Mouse (Mus musculus) embryonic facial prominence, embryonic 15.5 days (tissue): ENCODE measurements at regions not wholly inside any gene's neighbourhood (a gene's known extent, or its start where the extent isn't known, plus 50 kb on each side); places are given as distances from the start of the nearest gene placed in this dataset.

Experiments used
- ATAC-seq: fragments of 200-750 bp; cut with Nextera tagmentation; 2 replicates; pipeline ENCODE4 v1.8.0; 2017; ENCODE audit warnings: low read depth, moderate TSS enrichment; ENCODE audit not compliant: insufficient number of reproducible peaks, low FRiP score, low TSS enrichment
- H3K27ac ChIP-seq: fragments of 300-500 bp; sonication (generic); replicated peaks from 2 replicates; pipeline ENCODE4 v1.5.1; 2015; ENCODE audit warnings: mild to moderate bottlenecking, inconsistent platforms
- H3K27me3 ChIP-seq: fragments of 300-500 bp; sonication (generic); 2 replicates; pipeline ENCODE4 v1.6.1; 2015; ENCODE audit warnings: inconsistent platforms
- H3K36me3 ChIP-seq: fragments of 300-500 bp; sonication (generic); 2 replicates; pipeline ENCODE4 v1.6.1; 2015; ENCODE audit warnings: mild to moderate bottlenecking, inconsistent platforms
- H3K4me1 ChIP-seq: fragments of 300-500 bp; sonication (generic); 2 replicates; pipeline ENCODE4 v1.6.1; 2015; ENCODE audit warnings: inconsistent platforms
- H3K4me2 ChIP-seq: fragments of 300-500 bp; sonication (generic); replicated peaks from 2 replicates; pipeline ENCODE4 v1.6.1; 2015; ENCODE audit warnings: mild to moderate bottlenecking, inconsistent platforms
- H3K4me3 ChIP-seq: fragments of 300-500 bp; sonication (generic); replicated peaks from 2 replicates; pipeline ENCODE4 v1.5.1; 2015; ENCODE audit warnings: mild to moderate bottlenecking, inconsistent platforms
- H3K9ac ChIP-seq: fragments of 300-500 bp; sonication (generic); 2 replicates; pipeline ENCODE4 v1.6.1; 2015; ENCODE audit warnings: inconsistent platforms
- H3K9me3 ChIP-seq: fragments of 300-500 bp; sonication (generic); replicated peaks from 2 replicates; pipeline ENCODE4 v1.6.1; 2016; ENCODE audit warnings: inconsistent platforms
- WGBS: fragments of 180-500 bp; shearing (Covaris S2); methylation state at CpG from one replicate; pipeline ENCODE4 v1.1.7; 2015; 5-methylcytosine and 5-hydroxymethylcytosine counted together

GRCm38 (mm10) chr6:126353346-126353745, 181.9 kb downstream of the Kcna5 start:
- H3K36me3 ChIP-seq, result no peaks in the 10 kb centered on the region
- WGBS, result 24% methylated on average over 2 of the region's 2 CpGs
- H3K27me3 ChIP-seq, result no peaks in the 10 kb centered on the region
- no peaks in the 10 kb centered on the region for H3K9me3 ChIP-seq
- H3K27ac ChIP-seq, result no peak overlapping the region
- H3K9ac ChIP-seq, result no peak overlapping the region
- no peak overlapping the region for H3K4me3 ChIP-seq
- ATAC-seq, result no peak
- H3K4me1 ChIP-seq, result no peaks in the 10 kb centered on the region
- no peak overlapping the region for H3K4me2 ChIP-seq

GRCm38 (mm10) chr6:126350476-126350875, 183.8 kb upstream of the Ntf3 start:
- H3K4me2 ChIP-seq, result no peak overlapping the region
- 67% methylated on average over 2 of the region's 2 CpGs for WGBS
- no peaks in the 10 kb centered on the region for H3K9me3 ChIP-seq
- peaks cover 13% of the 10 kb centered on the region; the same call in 1 of the 2 replicates for H3K4me1 ChIP-seq
- no peak overlapping the region for H3K27ac ChIP-seq
- H3K36me3 ChIP-seq, result no peaks in the 10 kb centered on the region
- no peak overlapping the region for H3K4me3 ChIP-seq
- ATAC-seq, result no peak
- H3K9ac ChIP-seq, result no peak overlapping the region
- H3K27me3 ChIP-seq, result no peaks in the 10 kb centered on the region

DNA sequence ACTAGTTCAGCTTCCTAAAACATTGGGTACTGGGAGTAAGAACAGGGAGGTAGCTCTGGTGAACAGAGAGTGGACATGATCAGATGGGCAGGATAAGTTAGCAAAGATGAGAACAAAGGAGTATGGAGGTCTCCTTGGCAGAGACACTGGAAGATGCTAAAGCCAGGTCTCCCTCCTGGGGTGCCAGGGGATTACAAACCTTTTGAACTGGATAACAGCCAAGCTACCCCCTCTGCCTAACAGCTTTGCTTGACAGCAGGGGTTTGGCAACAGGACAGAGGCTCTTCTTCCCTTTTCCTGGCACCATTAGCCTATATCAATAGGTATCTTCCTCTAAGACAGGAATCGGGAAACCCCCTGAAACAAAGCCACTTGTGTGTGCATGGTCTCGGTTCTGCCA, 183.2 kb upstream of the Ntf3 start:
- WGBS, result 28% methylated on average over 2 of the region's 2 CpGs
- no peak overlapping the region for H3K9ac ChIP-seq
- no peak overlapping the region for H3K4me3 ChIP-seq
- no peaks in the 10 kb centered on the region for H3K27me3 ChIP-seq
- peaks cover 13% of the 10 kb centered on the region; the same call in 1 of the 2 replicates for H3K4me1 ChIP-seq
- H3K36me3 ChIP-seq, result no peaks in the 10 kb centered on the region
- H3K27ac ChIP-seq, result no peak overlapping the region
- H3K9me3 ChIP-seq, result no peaks in the 10 kb centered on the region
- no peak for ATAC-seq
- H3K4me2 ChIP-seq, result no peak overlapping the region

- Histone ChIP-seq H3K27ac (no peak overlapping the region), H3K9ac (no peak overlapping the region), H3K4me1 (peaks cover 13% of the 10 kb centered on the region; the same call in 1 of the 2 replicates), H3K4me2 (no peak overlapping the region), H3K4me3 (no peak overlapping the region), H3K9me3 (no peaks in the 10 kb centered on the region), H3K27me3 (no peaks in the 10 kb centered on the region), H3K36me3 (no peaks in the 10 kb centered on the region)
- ATAC-seq, result no peak
- 59% methylated on average over 5 of the region's 5 CpGs for WGBS
Observed at GRCm38 (mm10) chr6:126345221-126345620, 178.5 kb upstream of the Ntf3 start.

DNA sequence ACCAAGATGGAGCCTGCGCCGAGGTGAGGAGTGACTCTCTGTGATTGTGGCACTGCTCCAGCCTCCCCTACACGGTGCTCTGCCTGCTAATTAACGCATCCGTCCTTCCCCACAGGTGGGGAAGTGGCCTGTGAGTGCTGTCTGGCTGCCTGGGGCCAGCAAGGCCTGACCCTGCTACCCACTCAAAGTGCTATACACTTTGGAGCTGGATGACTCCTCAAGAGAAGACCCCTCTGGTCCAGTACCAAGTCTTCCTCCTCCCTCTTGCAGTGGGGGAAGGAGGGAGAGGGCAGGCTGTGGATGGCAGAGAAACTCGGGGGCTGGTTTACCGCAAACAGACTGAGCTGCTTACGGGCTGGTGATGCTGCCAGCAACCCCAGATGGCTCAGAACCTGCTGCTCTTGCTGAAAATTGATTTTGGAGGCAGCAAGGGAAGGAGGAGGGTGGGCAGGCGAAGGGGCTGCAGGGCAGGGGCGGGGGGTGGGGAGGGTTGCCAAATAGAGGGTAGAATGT, 173.4 kb upstream of the Ntf3 start:
- no peaks in the 10 kb centered on the region for H3K4me1 ChIP-seq
- H3K27ac ChIP-seq, result no peak overlapping the region
- H3K9ac ChIP-seq, result no peak overlapping the region
- H3K27me3 ChIP-seq, result no peaks in the 10 kb centered on the region
- H3K36me3 ChIP-seq, result no peaks in the 10 kb centered on the region
- no peak overlapping the region for H3K4me3 ChIP-seq
- WGBS, result 50% methylated on average over 10 of the region's 10 CpGs
- ATAC-seq, result no peak
- H3K9me3 ChIP-seq, result no peaks in the 10 kb centered on the region
- no peak overlapping the region for H3K4me2 ChIP-seq

GRCm38 (mm10) chr6:126337711-126338110, 171.0 kb upstream of the Ntf3 start:
- no peak overlapping the region for H3K9ac ChIP-seq
- H3K36me3 ChIP-seq, result no peaks in the 10 kb centered on the region
- no peak for ATAC-seq
- H3K27me3 ChIP-seq, result no peaks in the 10 kb centered on the region
- H3K4me1 ChIP-seq, result no peaks in the 10 kb centered on the region
- H3K4me2 ChIP-seq, result no peak overlapping the region
- no peak overlapping the region for H3K27ac ChIP-seq
- H3K4me3 ChIP-seq, result no peak overlapping the region
- WGBS, result 84% methylated on average over 8 of the region's 8 CpGs
- H3K9me3 ChIP-seq, result no peaks in the 10 kb centered on the region

DNA sequence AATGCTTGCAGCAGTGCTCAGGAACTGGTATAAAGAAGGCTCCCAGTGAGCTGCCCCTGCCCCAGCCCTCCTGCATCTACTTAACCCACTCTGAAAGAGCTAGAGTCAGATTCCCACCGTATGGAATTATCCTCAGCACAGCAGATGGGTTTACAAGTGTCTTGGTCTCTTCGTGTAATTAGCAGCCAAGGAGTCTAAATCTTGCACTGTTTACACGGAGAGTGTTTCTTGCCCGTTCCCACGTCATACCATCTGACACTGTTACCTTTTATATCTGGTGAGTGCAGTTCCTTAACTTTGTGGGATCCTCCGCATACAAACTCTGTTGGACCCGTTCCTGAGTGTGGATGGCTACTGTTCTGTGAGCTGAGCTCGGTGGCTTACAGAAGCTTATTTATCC, 167.5 kb upstream of the Ntf3 start:
- Histone ChIP-seq H3K4me1 (no peaks in the 10 kb centered on the region), H3K9ac (no peak overlapping the region), H3K4me3 (no peak overlapping the region), H3K27me3 (no peaks in the 10 kb centered on the region), H3K27ac (no peak overlapping the region), H3K9me3 (no peaks in the 10 kb centered on the region), H3K36me3 (no peaks in the 10 kb centered on the region), H3K4me2 (no peak overlapping the region)
- 71% methylated on average over 8 of the region's 8 CpGs for WGBS
- ATAC-seq, result no peak

DNA sequence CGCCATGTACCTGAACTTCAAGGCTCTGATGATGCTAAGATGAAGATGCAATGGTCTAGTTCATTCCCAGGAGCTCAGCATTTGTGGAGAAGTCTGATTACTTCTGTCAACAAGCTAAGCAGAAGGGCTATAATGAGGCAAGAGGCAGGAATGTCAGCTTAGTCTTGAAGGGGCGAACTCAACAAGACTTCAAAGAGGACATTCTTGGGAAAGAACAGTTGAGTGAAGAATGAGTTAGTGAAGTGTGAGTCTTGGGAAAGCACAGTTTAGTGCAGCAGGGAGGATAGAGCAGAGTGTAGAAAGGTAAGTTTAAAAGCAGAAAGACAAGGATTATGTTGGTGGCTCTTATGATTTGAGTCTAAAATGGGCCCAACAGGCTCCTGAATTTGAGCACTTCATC, 160.5 kb upstream of the Ntf3 start:
- WGBS, result 72% methylated on average over 2 of the region's 2 CpGs
- H3K9ac ChIP-seq, result no peak overlapping the region

DNA sequence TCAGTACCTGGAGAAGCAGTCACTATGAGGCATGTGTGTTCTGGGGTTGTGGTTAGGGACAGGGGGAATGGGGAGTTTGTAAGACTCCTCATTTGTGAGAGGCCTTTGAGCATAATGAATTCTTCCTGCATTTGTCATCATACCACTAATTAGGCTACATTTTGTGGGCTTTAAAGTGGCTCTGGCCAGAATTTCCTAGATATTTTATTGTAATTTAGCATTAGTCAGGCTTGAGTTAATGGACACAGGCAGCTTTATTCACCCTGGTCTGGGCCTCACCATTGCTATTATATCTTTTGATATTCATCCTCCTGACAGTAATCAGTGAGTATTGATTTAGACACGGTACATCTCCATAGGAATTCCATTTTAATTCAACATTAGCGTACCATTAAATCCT, 151.8 kb upstream of the Ntf3 start:
- Histone ChIP-seq H3K9ac (no peak overlapping the region), H3K9me3 (no peaks in the 10 kb centered on the region), H3K27ac (no peak overlapping the region), H3K4me2 (no peak overlapping the region), H3K4me3 (no peak overlapping the region), H3K27me3 (no peaks in the 10 kb centered on the region), H3K36me3 (no peaks in the 10 kb centered on the region), H3K4me1 (no peaks in the 10 kb centered on the region)
- ATAC-seq, result no peak
- WGBS, result 71% methylated on average over 2 of the region's 2 CpGs

More for the DNA sequence above, 160.5 kb upstream of the Ntf3 start:
- no peak for ATAC-seq
- Histone ChIP-seq H3K4me3 (no peak overlapping the region), H3K9me3 (no peaks in the 10 kb centered on the region), H3K27me3 (no peaks in the 10 kb centered on the region), H3K4me1 (0 out of 2 replicates have a peak, but pooled peaks cover 3% of the 10 kb centered on the region), H3K4me2 (no peak overlapping the region), H3K27ac (no peak overlapping the region), H3K36me3 (no peaks in the 10 kb centered on the region)

GRCm38 (mm10) chr6:126310786-126311480, 144.2 kb upstream of the Ntf3 start:
- WGBS, result 33% methylated on average over 3 of the region's 3 CpGs
- no peak for ATAC-seq
- Histone ChIP-seq H3K4me1 (peaks cover 9% of the 10 kb centered on the region; the same call in 1 of the 2 replicates), H3K9me3 (no peaks in the 10 kb centered on the region), H3K4me2 (no peak overlapping the region), H3K4me3 (no peak overlapping the region), H3K9ac (no peak overlapping the region), H3K27ac (no peak overlapping the region), H3K36me3 (no peaks in the 10 kb centered on the region), H3K27me3 (no peaks in the 10 kb centered on the region)

GRCm38 (mm10) chr6:126303086-126303485, 136.4 kb upstream of the Ntf3 start:
- H3K9me3 ChIP-seq, result no peaks in the 10 kb centered on the region

DNA sequence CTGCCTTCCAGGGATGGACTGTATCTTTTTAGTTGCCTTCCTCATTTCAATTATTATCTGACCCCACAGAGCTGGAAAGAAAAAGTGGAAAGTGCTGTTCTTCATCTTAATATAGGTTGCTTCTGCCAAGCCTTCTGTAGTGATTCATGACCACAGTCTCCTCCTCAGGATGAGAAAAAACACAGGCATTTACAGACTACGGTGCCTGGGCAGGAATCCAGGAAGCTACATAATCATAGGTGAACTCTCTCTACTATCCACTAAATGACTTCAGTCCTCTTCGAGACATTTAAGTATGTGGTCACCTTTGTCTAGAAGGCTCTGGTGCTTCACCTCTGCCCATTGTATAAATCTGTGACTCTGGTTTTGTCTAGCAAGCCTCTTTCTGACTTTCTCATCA, 124.9 kb upstream of the Ntf3 start:
- Histone ChIP-seq H3K27me3 (no peaks in the 10 kb centered on the region), H3K4me1 (no peaks in the 10 kb centered on the region), H3K36me3 (no peaks in the 10 kb centered on the region), H3K27ac (no peak overlapping the region), H3K9ac (no peak overlapping the region), H3K4me2 (no peak overlapping the region), H3K9me3 (no peaks in the 10 kb centered on the region), H3K4me3 (no peak overlapping the region)
- no peak for ATAC-seq
- 64% methylated on average over 2 of the region's 2 CpGs for WGBS

More at GRCm38 (mm10) chr6:126303086-126303485, 136.4 kb upstream of the Ntf3 start:
- Histone ChIP-seq H3K4me3 (no peak overlapping the region), H3K27me3 (no peaks in the 10 kb centered on the region; the same call in 1 of the 2 replicates), H3K27ac (no peak overlapping the region), H3K36me3 (no peaks in the 10 kb centered on the region), H3K4me2 (no peak overlapping the region), H3K4me1 (no peaks in the 10 kb centered on the region), H3K9ac (no peak overlapping the region)
- ATAC-seq, result no peak
- WGBS, result 55% methylated on average over 3 of the region's 3 CpGs
